Mouse (Mus musculus) hindbrain, embryonic 11.5 days (tissue): ENCODE data around the gene Nusap1. TPM values are rescaled to one million over a fixed set of nuclear protein-coding genes. Genes with fewer than 3 reads are reported as not detected.
A peak's percentile ranks its signal among the peaks of the same experiment; 100 is the strongest.
"Not testable (repeated sequence)": the region's sequence is repeated elsewhere in the genome, so short reads cannot be mapped to it uniquely, and the experiment has no call there.

Experiments
- ATAC-seq: fragments of 200-750 bp; cut with Nextera tagmentation; 2 replicates; pipeline ENCODE4 v1.8.0; 2017; ENCODE audit warnings: mild to moderate bottlenecking, moderate TSS enrichment, moderate library complexity; ENCODE audit not compliant: low FRiP score
- DNase-seq: peaks from one replicate; pipeline ENCODE4 v3.0.0-alpha.2; 2015; ENCODE audit warnings: low spot score
- H3K27ac ChIP-seq: fragments of 300-500 bp; sonication (generic); 2 replicates; pipeline ENCODE4 v1.5.1; 2014; ENCODE audit warnings: mild to moderate bottlenecking, low read depth, low read length
- H3K27me3 ChIP-seq: fragments of 300-500 bp; sonication (generic); 2 replicates; pipeline ENCODE4 v1.6.1; 2014; ENCODE audit warnings: mild to moderate bottlenecking, low read length, moderate library complexity, mixed read lengths; ENCODE audit not compliant: control insufficient read depth, insufficient read depth
- H3K36me3 ChIP-seq: fragments of 300-500 bp; sonication (generic); 2 replicates; pipeline ENCODE4 v1.6.1; 2014; ENCODE audit warnings: mild to moderate bottlenecking, low read length, moderate library complexity, mixed read lengths; ENCODE audit not compliant: control insufficient read depth, insufficient read depth
- H3K4me1 ChIP-seq: fragments of 300-500 bp; sonication (generic); replicated peaks from 2 replicates; pipeline ENCODE4 v1.6.1; 2014; ENCODE audit warnings: low read length, mixed read lengths; ENCODE audit not compliant: control insufficient read depth, insufficient read depth
- H3K4me2 ChIP-seq: fragments of 300-500 bp; sonication (generic); replicated peaks from 2 replicates; pipeline ENCODE4 v1.6.1; 2014; ENCODE audit warnings: mild to moderate bottlenecking, low read depth, low read length
- H3K4me3 ChIP-seq: fragments of 300-500 bp; sonication (generic); 2 replicates; pipeline ENCODE4 v1.5.1; 2014; ENCODE audit warnings: low read depth, low read length
- H3K9ac ChIP-seq: fragments of 300-500 bp; sonication (generic); 2 replicates; pipeline ENCODE4 v1.6.1; 2014; ENCODE audit warnings: low read depth, low read length
- H3K9me3 ChIP-seq: fragments of 300-500 bp; sonication (generic); 2 replicates; pipeline ENCODE4 v1.6.1; 2016; ENCODE audit warnings: low read length; ENCODE audit not compliant: control insufficient read depth
- WGBS: fragments of 180-500 bp; shearing (Covaris S2); extraction: QIAGEN DNeasy Blood & Tissue Kit; methylation state at CpG from one replicate; pipeline ENCODE4 v1.1.7; 2014; 5-methylcytosine and 5-hydroxymethylcytosine counted together
- polyA plus RNA-seq: library from polyadenylated mRNA; unstranded; fragments of >200 nt; fragmentation: Nextera tagmentation; extraction: Ambion mirVana; gene quantifications from 2 replicates; pipeline ENCODE4 v1.2.1, GENCODE M21; 2014

The Nusap1 gene
- polyA plus RNA-seq, 1 experiment from 2014 or later = 87.1 TPM

- WGBS = 80% methylated on average over 15 of the region's 23 CpGs
- H3K36me3 ChIP-seq = not testable (repeated sequence)
Measured at GRCm38 (mm10) chr2:119665744-119666143, 47.6 kb downstream of the Nusap1 start.

GRCm38 (mm10) chr2:119669010-119669409 is 50.9 kb downstream of the Nusap1 start:
- Histone ChIP-seq H3K4me2 (no peak overlapping the region), H3K36me3 (no peaks in the 10 kb centered on the region), H3K9me3 (no peaks in the 10 kb centered on the region), H3K4me3 (no peak overlapping the region), H3K27me3 (no peaks in the 10 kb centered on the region), H3K9ac (no peak overlapping the region), H3K4me1 (no peaks in the 10 kb centered on the region), H3K27ac (no peak overlapping the region)
- no peak for ATAC-seq
- 13% methylated on average over 7 of the region's 7 CpGs for WGBS
- DNase-seq = peak; percentile 64

More at GRCm38 (mm10) chr2:119665744-119666143, 47.6 kb downstream of the Nusap1 start:
- not testable (repeated sequence) for H3K4me2 ChIP-seq, H3K9me3 ChIP-seq, H3K27ac ChIP-seq, H3K27me3 ChIP-seq, ATAC-seq, H3K4me1 ChIP-seq, DNase-seq, H3K4me3 ChIP-seq, H3K9ac ChIP-seq

- H3K36me3 ChIP-seq = no peaks in the 10 kb centered on the region
- DNase-seq = peak; percentile 96
- no peaks in the 10 kb centered on the region for H3K27me3 ChIP-seq
- peak within 1 kb of the TSS; percentile 79 for H3K4me2 ChIP-seq
- H3K9me3 ChIP-seq = no peaks in the 10 kb centered on the region
- under 1% methylated on average over 42 of the region's 58 CpGs for whole genome bisulfite sequencing
- H3K4me3 ChIP-seq = peak within 1 kb of the TSS; percentile 97
- H3K9ac ChIP-seq = peak within 1 kb of the TSS; percentile 89
- no peaks in the 10 kb centered on the region for H3K4me1 ChIP-seq
- peak within 1 kb of the TSS; percentile 69 for H3K27ac ChIP-seq
- peak; percentile 96 for ATAC-seq
Measured at GRCm38 (mm10) chr2:119674525-119675214, 56.6 kb downstream of the Nusap1 start, which contains the start of gene Rtf1. Gene Rtf1 (plus strand): TSS chr2:119675068.

DNA sequence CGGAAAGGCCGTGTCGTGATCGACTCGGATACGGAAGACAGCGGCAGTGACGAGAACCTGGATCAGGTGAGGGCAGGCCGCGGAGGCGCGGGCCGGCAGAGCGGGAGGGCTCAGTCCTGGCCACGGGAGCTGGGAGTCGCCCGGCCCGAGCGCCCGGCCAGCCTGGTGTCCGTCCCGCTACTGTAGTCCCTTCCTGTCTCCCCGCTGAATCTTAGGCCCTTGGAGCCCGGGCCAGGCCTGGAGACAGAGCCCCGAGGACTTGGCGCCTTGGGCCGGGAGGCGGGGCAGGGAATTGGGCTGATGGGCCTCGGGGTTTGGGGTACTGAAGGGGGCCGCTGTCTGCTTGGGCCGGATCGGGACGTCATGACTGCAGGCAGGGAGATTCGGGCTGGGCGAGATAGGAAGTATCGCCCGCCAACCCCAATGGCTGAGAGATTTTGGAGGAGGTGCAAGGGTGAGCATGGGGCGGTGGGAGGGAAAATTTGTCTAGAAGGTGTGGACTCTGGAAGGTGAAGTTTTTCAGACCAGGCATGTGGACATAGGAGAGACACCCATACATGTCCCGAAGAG is 57.2 kb downstream of the Nusap1 start:
- Histone ChIP-seq H3K27ac (peak overlapping the region; percentile 27), H3K9me3 (no peaks in the 10 kb centered on the region), H3K9ac (peak overlapping the region; percentile 89), H3K4me2 (peak overlapping the region; percentile 79), H3K27me3 (no peaks in the 10 kb centered on the region), H3K4me3 (peak overlapping the region; percentile 97), H3K4me1 (no peaks in the 10 kb centered on the region), H3K36me3 (no peaks in the 10 kb centered on the region)
- DNase-seq = no peak
- ATAC-seq = peak; percentile 90
- 0% methylated on average over 35 of the region's 39 CpGs for WGBS

- H3K27me3 ChIP-seq = no peaks in the 10 kb centered on the region
- no peaks in the 10 kb centered on the region for H3K9me3 ChIP-seq
- no peaks in the 10 kb centered on the region for H3K36me3 ChIP-seq
- peak overlapping the region; percentile 89 for H3K9ac ChIP-seq
- peak overlapping the region; percentile 97 for H3K4me3 ChIP-seq
- DNase-seq = no peak
- peak overlapping the region; percentile 79 for H3K4me2 ChIP-seq
- H3K27ac ChIP-seq = no peak overlapping the region
- no peak for ATAC-seq
- H3K4me1 ChIP-seq = no peaks in the 10 kb centered on the region
- 9% methylated on average over 5 of the region's 5 CpGs for WGBS
Measured at GRCm38 (mm10) chr2:119675831-119676230, 57.7 kb downstream of the Nusap1 start.

DNA sequence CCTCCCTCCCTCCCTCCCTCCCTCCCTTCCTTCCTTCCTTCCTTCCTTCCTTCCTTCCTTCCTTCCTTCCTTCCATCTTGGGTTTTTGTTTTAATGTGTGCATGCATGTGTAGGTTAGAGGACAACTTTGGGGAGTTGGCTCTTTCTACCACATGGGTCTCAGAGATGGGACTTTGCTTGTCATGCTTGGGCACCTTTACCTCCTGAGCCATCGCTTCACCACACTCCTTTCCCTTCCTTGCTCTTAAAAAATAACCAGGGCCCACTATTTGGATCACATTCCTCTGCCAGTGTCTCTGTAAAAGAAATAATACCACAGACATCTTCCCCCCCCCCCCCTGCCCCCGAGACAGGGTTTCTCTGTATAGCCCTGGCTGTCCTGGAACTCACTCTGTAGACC is 65.6 kb downstream of the Nusap1 start:
- no peaks in the 10 kb centered on the region for H3K27me3 ChIP-seq
- peaks cover 5% of the 10 kb centered on the region; the same call in 1 of the 2 replicates for H3K36me3 ChIP-seq
- 100% methylated on average over 2 of the region's 2 CpGs for WGBS
- ATAC-seq (no peak), DNase-seq (no peak)
- H3K9me3 ChIP-seq = no peaks in the 10 kb centered on the region
- H3K4me3 ChIP-seq = no peak overlapping the region
- no peak overlapping the region for H3K4me2 ChIP-seq
- no peak overlapping the region for H3K27ac ChIP-seq
- H3K4me1 ChIP-seq = no peaks in the 10 kb centered on the region
- H3K9ac ChIP-seq = no peak overlapping the region

DNA sequence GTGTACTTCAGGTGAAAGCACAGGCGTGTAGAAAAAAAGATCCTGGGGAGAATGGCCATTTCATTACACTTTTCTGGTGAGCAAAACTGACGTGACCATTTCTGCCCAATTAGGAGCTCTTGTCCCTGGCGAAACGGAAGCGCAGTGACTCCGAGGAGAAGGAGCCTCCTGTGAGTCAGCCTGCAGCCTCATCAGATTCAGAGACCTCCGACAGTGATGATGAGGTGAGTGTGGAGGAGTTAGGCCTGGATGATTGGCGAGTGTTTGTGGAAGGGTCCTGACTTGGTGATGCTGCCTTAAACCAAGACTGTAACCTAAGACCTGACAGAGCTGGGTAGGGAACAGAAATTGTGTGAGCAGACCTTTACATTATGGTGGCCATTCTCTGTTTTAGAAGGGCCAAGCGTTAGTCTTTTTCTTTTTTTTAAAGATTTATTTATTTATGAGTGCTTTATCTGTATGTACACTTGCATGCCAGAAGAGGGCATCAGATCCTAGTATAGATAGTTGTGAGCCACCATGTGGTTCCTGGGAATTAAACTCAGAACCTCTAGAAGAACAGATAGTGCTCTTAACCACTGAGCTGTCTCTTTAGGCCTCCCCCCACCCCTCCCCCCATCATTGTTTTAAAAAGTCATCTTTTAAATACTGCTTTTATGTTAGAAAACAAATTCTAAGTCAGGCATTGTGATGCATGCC is 74.1 kb downstream of the Nusap1 start:
- Histone ChIP-seq H3K9me3 (no peaks in the 10 kb centered on the region), H3K9ac (no peak overlapping the region), H3K27me3 (no peaks in the 10 kb centered on the region), H3K4me1 (no peaks in the 10 kb centered on the region), H3K4me2 (no peak overlapping the region), H3K27ac (no peak overlapping the region), H3K4me3 (no peak overlapping the region), H3K36me3 (no peaks in the 10 kb centered on the region)
- no peak for ATAC-seq
- no peak for DNase-seq
- 80% methylated on average over 9 of the region's 9 CpGs for WGBS

GRCm38 (mm10) chr2:119694826-119695225 is 76.7 kb downstream of the Nusap1 start:
- DNase-seq (no peak), ATAC-seq (no peak)
- Histone ChIP-seq H3K36me3 (no peaks in the 10 kb centered on the region), H3K4me3 (no peak overlapping the region), H3K27ac (no peak overlapping the region), H3K4me2 (no peak overlapping the region), H3K4me1 (no peaks in the 10 kb centered on the region), H3K9me3 (no peaks in the 10 kb centered on the region), H3K27me3 (no peaks in the 10 kb centered on the region), H3K9ac (no peak overlapping the region)
- 89% methylated on average over 2 of the region's 2 CpGs for WGBS
